In the genomic region with DNA sequence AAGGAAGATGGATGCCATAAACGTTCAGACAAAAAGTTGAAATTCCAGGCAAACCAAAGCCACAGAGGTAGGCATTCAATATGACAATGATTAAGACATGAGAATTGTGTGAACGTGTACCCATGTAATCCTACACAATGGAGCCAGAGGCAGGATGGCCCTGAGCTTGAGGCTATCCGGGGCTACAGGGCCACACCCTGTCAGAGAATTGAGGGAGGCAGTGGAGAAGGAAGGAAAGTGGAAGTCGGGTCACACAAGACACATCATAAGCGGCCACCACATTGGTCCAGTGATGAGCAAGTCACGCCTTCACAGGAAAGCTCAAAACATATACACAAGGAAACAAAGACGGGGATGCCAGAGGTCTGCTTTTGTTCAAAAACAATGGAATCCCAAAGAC, we compare ENCODE assay signal across 27 mouse cellular contexts.
"Had no signal": no experiment of that assay in that cellular context is flagged by ENCODE, and none has a peak within 500 bp of the region (broad histone marks: within the 10 kb centered on the region; RNA-seq: fewer than 3 reads in every experiment).

No protein-coding gene starts in this region.

- H3K4me2 ChIP-seq: heart, embryonic 11.5 days; heart, embryonic 13.5 days; heart, embryonic 15.5 days; hindbrain, embryonic 12.5 days; hindbrain, embryonic 14.5 days; intestine, embryonic 15.5 days; limb, embryonic 13.5 days; limb, embryonic 15.5 days had no signal

- H3K9ac ChIP-seq: heart, embryonic 13.5 days; heart, embryonic 15.5 days; hindbrain, embryonic 12.5 days; hindbrain, embryonic 14.5 days; intestine, embryonic 15.5 days; limb, embryonic 13.5 days; limb, embryonic 15.5 days had no signal

- DNase-seq: gastrocnemius, adult 2 months; gastrocnemius, postnatal 10 days; gastrocnemius, postnatal 25 days; heart, adult 2 months; heart, postnatal 14 days; heart, postnatal 36 days; kidney, adult 18-20 months; kidney, adult 8-10 months; kidney, postnatal 10 days; kidney, postnatal 25 days; kidney, postnatal 4 days; layer of hippocampus, adult 9-11 months; layer of hippocampus, postnatal 36 days; left cerebral cortex, postnatal 4 days had no signal

- H3K27me3 ChIP-seq: heart, embryonic 13.5 days; heart, embryonic 15.5 days; hindbrain, embryonic 12.5 days; intestine, embryonic 15.5 days; limb, embryonic 13.5 days; limb, embryonic 15.5 days had no signal

- H3K9me3 ChIP-seq: heart, embryonic 15.5 days; hindbrain, embryonic 10.5 days; hindbrain, embryonic 12.5 days; intestine, embryonic 15.5 days; limb, embryonic 13.5 days; limb, embryonic 15.5 days had no signal

- H3K4me3 ChIP-seq: gastrocnemius, adult 2 months; heart, adult 2 months; heart, embryonic 13.5 days; heart, embryonic 15.5 days; hindbrain, embryonic 10.5 days; hindbrain, embryonic 12.5 days; intestine, embryonic 15.5 days; layer of hippocampus, adult 2 months; limb, embryonic 13.5 days; limb, embryonic 15.5 days had no signal

- H3K4me1 ChIP-seq: hindbrain, embryonic 10.5 days; hindbrain, embryonic 12.5 days; intestine, embryonic 15.5 days; limb, embryonic 15.5 days had no signal

- H3K36me3 ChIP-seq: heart, embryonic 13.5 days; heart, embryonic 15.5 days; hindbrain, embryonic 10.5 days; hindbrain, embryonic 12.5 days; intestine, embryonic 15.5 days had no signal

- H3K27ac ChIP-seq: gastrocnemius, adult 2 months; heart, adult 2 months; heart, embryonic 13.5 days; heart, embryonic 15.5 days; hindbrain, embryonic 10.5 days; hindbrain, embryonic 12.5 days; hindbrain, embryonic 14.5 days; intestine, embryonic 15.5 days; layer of hippocampus, adult 2 months; limb, embryonic 13.5 days; limb, embryonic 15.5 days had no signal

- ATAC-seq: hindbrain, embryonic 16.5 days; inflammation-experienced regulatory T-cells, adult 6 months; intestine, embryonic 15.5 days; intestine, postnatal 0 days had no signal
